Mouse (Mus musculus) spleen, adult 2 months (tissue): ENCODE measurements at regions not wholly inside any gene's neighbourhood (a gene's known extent, or its start where the extent isn't known, plus 50 kb on each side); places are given as distances from the start of the nearest gene placed in this dataset.

Source experiments
- CTCF ChIP-seq: fragments of 200-500 bp; IDR thresholded peaks from 2 replicates; pipeline ENCODE4 v1.5.1; 2011; ENCODE audit warnings: mild to moderate bottlenecking, inconsistent platforms; ENCODE audit not compliant: insufficient read depth, insufficient read length, insufficient replicate concordance; ENCODE audit errors: extremely low read depth
- POLR2A ChIP-seq: fragments of 200-500 bp; IDR thresholded peaks from 2 replicates; pipeline ENCODE4 v1.6.1; 2011; ENCODE audit warnings: low read depth, low read length, inconsistent platforms

DNA sequence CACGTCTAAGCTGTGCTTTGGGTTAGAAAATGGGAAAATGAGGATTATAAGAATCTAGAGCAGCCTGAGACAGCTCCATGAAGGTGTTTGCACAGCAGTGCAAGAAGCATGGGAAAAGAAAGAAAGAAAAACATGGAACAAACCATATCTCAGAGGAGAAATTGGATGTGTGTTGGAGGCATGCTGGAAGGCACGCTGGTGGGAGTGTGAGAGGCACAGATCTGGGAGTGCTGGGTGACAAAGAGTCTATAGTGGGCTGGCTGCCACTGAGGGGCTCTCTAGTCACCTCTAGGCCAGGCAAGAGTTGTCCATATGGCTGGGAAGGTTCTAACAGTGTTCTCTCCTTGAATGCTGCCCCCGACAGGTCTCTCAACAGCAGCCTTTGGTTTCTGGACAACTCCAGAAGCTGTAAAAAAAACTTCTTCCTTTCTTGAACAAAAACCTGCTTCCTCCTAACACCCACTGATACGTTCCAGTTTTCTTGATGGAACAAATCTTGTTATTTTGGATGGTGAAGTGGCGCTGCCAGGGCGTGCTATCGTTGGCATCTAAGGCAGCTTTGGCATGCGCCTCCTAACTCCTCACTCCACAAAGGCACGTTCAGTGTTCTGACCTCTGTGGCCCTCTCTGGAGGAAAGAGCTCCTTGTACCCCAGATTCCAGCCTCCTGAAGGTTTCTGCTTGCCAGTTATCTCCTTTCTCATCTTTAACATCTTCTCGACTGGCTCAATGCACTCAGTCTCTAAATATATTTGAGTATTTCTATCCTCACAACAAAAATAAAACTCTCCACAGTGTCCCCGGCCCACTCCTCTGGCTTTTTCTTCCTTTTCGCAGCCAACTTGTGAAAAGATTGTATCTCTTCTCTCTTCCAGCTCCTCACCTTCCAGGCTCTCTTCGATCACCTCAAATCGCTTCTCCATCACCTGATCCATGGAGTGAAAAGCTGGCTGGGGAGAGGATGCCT, 130.4 kb downstream of the Adra2a start:
- TF ChIP-seq POLR2A (no peak), CTCF (no peak)
